Mouse (Mus musculus): ENCODE data around the gene Npy. TPM values are rescaled to one million over a fixed set of nuclear protein-coding genes. Genes with fewer than 3 reads are reported as not detected.

Gene Npy
- total RNA-seq (2023): not detected

GRCm38 (mm10) chr6:49821961-49822870 is at the start of gene Npy:
Gene Npy (plus strand): TSS chr6:49822710.

